Mouse (Mus musculus): ENCODE data around the gene Asap2. TPM values are rescaled to one million over a fixed set of nuclear protein-coding genes. Genes with fewer than 3 reads are reported as not detected.

Asap2 gene
- total RNA-seq, 2 experiments from 2014 or later = 35.4 to 43.7 TPM

- intact Hi-C loops (cut with DNase I) = no loop called here
- no peak for DNase-seq (ENCODE audit: low spot score in 2 of 2)
Observed at GRCm38 (mm10) chr12:21195497-21195896, 205.2 kb downstream of the Asap2 start.

- DNase-seq (ENCODE audit: low spot score in 2 of 2) = no peak
Observed at GRCm38 (mm10) chr12:21196420-21196819, 206.2 kb downstream of the Asap2 start.

GRCm38 (mm10) chr12:21200613-21201012 is 210.4 kb downstream of the Asap2 start:
- intact Hi-C loops (cut with DNase I) = loop anchor here (5.0 kb wide), 2 partner anchors 58 to 88 kb away; no protein-coding TSS in a partner anchor
- no peak for DNase-seq (ENCODE audit: low spot score in 2 of 2)

More at GRCm38 (mm10) chr12:21196420-21196819, 206.2 kb downstream of the Asap2 start:
- intact Hi-C loops (cut with DNase I) = no loop called here

- peak in 1 of 2 experiments; percentile 86 for DNase-seq (ENCODE audit: low spot score in 2 of 2)
- intact Hi-C loops (cut with DNase I) = loop anchor here (5.0 kb wide), 2 partner anchors 59 to 89 kb away; no protein-coding TSS in a partner anchor
Observed at GRCm38 (mm10) chr12:21201485-21202269, 211.4 kb downstream of the Asap2 start.

GRCm38 (mm10) chr12:21204701-21205312 is 214.5 kb downstream of the Asap2 start:
- no peak for DNase-seq (ENCODE audit: low spot score in 2 of 2)
- intact Hi-C loops (cut with DNase I) = loop anchor here (5.0 kb wide), 2 partner anchors 63 to 93 kb away; no protein-coding TSS in a partner anchor

- intact Hi-C loops (cut with DNase I) = no loop called here
- no peak for DNase-seq (ENCODE audit: low spot score in 2 of 2)
Observed at GRCm38 (mm10) chr12:21205799-21206198, 215.5 kb downstream of the Asap2 start.

GRCm38 (mm10) chr12:21207422-21207821 is 217.2 kb downstream of the Asap2 start:
- intact Hi-C loops (cut with DNase I) = no loop called here

GRCm38 (mm10) chr12:21208172-21208795 is 218.0 kb downstream of the Asap2 start:
- intact Hi-C loops (cut with DNase I) = no loop called here
- peak in 1 of 2 experiments; percentile 54 for DNase-seq (ENCODE audit: low spot score in 2 of 2)

More at GRCm38 (mm10) chr12:21207422-21207821, 217.2 kb downstream of the Asap2 start:
- no peak for DNase-seq (ENCODE audit: low spot score in 2 of 2)

GRCm38 (mm10) chr12:21209273-21209672 is 219.0 kb downstream of the Asap2 start:
- no peak for DNase-seq (ENCODE audit: low spot score in 2 of 2)
- intact Hi-C loops (cut with DNase I) = no loop called here

GRCm38 (mm10) chr12:21212876-21213275 is 222.6 kb downstream of the Asap2 start:
- no peak for DNase-seq (ENCODE audit: low spot score in 2 of 2)
- intact Hi-C loops (cut with DNase I) = no loop called here

- intact Hi-C loops (cut with DNase I) = no loop called here
- no peak for DNase-seq (ENCODE audit: low spot score in 2 of 2)
Observed at GRCm38 (mm10) chr12:21214551-21215165, 224.4 kb downstream of the Asap2 start.

GRCm38 (mm10) chr12:21217776-21218444 is 227.7 kb downstream of the Asap2 start:
- DNase-seq (ENCODE audit: low spot score in 2 of 2) = peak in 1 of 2 experiments; percentile 84
- intact Hi-C loops (cut with DNase I) = no loop called here

GRCm38 (mm10) chr12:21220596-21220995 is 230.3 kb downstream of the Asap2 start:
- intact Hi-C loops (cut with DNase I) = loop anchor here (5.0 kb wide), 1 partner anchor 83 kb away; no protein-coding TSS in a partner anchor
- DNase-seq (ENCODE audit: low spot score in 2 of 2) = peak in 1 of 2 experiments; percentile 76

GRCm38 (mm10) chr12:21223923-21224322 is 233.7 kb downstream of the Asap2 start:
- intact Hi-C loops (cut with DNase I) = loop anchor here (5.0 kb wide), 1 partner anchor 87 kb away; no protein-coding TSS in a partner anchor
- DNase-seq (ENCODE audit: low spot score in 2 of 2) = no peak

- intact Hi-C loops (cut with DNase I) = no loop called here
- no peak for DNase-seq (ENCODE audit: low spot score in 2 of 2)
Observed at GRCm38 (mm10) chr12:21225358-21225757, 235.1 kb downstream of the Asap2 start.

GRCm38 (mm10) chr12:21226316-21226715 is 236.1 kb downstream of the Asap2 start:
- DNase-seq (ENCODE audit: low spot score in 2 of 2) = no peak
- intact Hi-C loops (cut with DNase I) = no loop called here

GRCm38 (mm10) chr12:21227076-21227980 is 237.1 kb downstream of the Asap2 start:
- intact Hi-C loops (cut with DNase I) = loop anchor here (1.0 kb wide), 1 partner anchor 116 kb away; no protein-coding TSS in a partner anchor
- peak in 1 of 2 experiments; percentile 54 for DNase-seq (ENCODE audit: low spot score in 2 of 2)

GRCm38 (mm10) chr12:21228650-21229049 is 238.4 kb downstream of the Asap2 start:
- DNase-seq (ENCODE audit: low spot score in 2 of 2) = no peak
- intact Hi-C loops (cut with DNase I) = no loop called here
